Mouse (Mus musculus) thymus, adult 18-20 months (tissue): ENCODE measurements around the gene Esrrg.

Source experiments
- DNase-seq, 2 experiments: peaks; one replicate each; pipeline ENCODE4 v3.0.0; 2022; ENCODE audit warnings: mixed read lengths in 2 of 2

The Esrrg gene

DNA sequence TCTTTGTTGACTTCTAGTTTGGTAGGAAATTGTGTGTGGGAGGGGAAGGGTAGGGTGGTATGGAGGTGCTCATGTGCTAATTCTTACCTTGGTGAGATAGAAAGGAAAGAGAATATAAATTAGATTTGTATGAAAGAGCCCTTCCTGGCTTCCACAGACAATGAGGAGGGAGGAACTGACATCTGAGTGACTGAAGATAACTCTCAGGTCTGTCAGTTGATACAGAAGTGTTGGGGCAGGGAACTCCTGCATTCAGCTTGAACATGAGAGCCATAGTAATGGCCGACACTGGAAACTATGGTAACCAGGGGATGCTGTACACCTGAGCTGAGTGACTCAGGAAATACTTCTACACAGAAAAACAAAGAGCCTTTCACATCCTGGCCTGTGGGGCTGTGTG is 550.1 kb downstream of the Esrrg start:
- no peak for DNase-seq

DNA sequence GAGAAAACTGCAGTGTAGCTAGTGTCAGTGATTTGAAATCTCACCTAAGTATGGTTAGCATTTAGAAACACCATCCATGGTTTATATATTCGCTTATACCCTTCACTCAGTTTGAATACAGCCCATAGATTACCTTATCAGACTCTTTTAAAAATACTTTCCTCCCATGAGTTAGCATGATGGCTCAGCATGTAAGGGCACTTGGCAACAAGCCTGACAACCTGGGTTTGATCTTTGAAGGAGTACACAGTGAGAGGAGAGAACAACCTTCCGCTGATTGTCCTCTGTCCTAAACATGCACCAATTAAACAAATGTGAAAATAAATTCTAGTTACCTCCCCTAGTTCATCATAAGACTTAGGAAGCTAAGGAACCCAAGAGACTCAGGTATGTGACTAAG is 550.5 kb downstream of the Esrrg start:
- no peak for DNase-seq

DNA sequence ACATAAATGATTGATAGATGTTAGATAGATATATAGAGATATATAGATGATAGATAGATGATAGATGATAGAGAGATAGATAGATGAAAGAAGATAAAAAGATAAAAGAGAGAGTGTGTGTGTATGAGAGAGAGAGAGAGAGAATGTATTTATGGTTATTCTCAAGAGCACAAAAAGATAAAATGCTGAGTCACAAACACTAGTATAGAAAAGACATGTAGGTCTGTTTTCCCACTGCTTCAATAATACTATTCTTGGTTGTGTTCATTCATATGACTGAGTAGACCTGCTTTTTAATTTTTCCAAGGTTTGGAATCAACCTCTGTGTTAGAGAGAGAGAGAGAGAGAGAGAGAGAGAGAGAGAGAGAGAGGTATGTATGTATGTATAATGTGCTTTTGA is 554.5 kb downstream of the Esrrg start:
- DNase-seq: no peak

DNA sequence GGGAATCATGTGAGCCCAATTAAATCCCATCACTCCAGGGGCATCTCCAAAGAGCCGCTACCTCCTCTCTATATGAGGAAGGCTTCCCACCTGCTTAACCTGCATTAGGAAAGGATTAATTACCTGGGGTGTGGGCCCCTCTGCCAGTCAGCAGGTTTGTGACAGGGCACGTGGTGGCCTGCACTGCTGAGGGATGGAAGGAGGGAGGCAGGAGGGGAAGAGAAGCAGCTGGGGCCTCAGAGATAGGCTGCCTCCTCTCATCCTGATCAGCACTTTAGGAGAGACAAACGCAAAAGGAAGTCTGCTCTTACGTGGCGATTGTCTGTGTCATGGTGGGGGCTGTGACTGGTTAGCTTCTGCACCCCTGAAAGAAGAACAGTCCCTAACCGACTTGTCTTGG is 555.7 kb downstream of the Esrrg start:
- DNase-seq: no peak

DNA sequence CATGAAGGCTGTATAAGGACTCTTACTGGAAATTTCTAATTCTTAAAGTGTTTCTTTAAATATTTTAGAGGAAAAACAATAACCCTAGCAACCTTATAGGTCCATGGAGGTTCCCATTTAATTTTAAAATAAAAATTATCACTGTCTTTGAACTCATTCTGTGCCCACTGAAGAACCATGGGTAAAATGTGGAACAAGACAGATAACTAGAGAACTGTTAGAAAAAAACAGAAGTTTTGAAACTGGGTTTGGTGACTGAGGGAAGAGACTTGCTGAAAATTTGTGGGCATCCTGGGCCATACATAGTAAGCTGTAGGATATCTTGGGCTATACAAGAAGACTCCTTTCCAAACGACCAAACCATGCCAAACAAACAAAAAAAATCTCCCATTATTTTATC is 565.3 kb downstream of the Esrrg start:
- no peak for DNase-seq

DNA sequence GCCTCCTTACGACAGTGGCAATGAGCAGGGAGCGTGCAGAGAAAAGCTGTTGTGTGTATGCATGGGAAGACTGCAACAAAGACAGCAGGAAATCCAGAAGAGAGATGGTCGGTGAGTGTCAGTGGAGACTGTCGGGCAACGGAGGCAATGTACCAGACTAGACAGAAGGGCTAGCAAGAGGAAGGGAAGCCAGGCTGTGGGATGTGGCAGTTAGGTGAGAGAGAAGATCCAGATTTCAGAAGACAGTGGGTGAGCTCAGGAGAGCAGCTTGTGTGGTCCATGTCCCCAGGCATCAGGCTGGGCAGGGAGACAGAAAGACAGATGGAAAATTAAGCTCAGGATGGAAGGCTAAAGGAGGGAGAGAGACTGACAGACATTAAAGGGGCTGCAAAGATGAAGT is 574.4 kb downstream of the Esrrg start:
- no peak for DNase-seq

DNA sequence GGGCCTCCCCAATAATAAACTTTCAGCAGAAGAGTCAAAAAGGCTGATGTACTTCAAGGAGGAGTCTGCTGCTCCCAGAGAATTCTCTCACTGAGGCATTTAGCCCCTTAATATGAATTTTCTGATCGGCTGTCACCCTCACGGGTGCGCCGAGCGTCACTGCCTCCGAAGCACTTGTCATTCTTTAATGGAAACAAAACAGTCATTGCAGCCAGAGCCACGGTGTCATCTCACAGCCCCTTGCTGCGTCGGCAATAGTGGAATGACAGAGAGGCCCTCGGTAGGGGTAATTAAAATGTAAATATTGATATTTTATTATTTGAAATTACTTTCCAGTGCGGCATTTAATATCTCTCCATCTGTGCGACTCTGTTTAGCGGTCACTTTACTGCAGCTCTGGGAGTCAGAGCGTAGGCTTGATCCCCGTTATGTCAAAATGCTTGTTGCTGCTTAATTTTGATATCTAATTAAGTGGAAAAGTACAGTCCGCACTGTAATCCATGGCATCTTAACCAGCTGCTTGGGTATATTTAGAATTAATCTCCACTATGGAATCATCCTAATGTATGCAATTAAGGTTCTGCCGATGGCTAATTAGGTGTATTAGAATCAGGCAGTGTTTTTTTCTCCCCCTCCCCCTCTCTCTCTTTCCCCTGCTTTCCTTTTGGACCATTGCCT is 578.0 kb downstream of the Esrrg start:
- no peak for DNase-seq

DNA sequence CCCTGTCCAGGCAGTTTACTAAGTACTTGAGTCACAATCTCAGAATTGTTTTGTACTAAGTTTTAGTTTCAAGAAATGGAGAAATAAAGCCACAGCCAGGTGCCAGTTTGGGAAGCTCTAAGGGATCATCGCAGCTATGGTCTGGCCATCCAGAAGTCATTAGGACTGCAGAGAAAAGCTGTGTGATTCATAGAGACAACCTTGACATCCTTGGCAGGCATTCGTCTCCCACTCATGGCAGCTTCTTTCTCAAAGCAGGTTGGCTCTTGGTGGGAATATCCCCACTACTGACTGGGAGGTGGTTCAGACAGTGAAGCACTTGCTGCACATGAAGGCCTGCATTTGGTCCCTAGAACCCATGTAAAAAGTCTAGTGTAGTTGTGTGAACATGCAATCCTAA is 584.4 kb downstream of the Esrrg start:
- DNase-seq: no peak

DNA sequence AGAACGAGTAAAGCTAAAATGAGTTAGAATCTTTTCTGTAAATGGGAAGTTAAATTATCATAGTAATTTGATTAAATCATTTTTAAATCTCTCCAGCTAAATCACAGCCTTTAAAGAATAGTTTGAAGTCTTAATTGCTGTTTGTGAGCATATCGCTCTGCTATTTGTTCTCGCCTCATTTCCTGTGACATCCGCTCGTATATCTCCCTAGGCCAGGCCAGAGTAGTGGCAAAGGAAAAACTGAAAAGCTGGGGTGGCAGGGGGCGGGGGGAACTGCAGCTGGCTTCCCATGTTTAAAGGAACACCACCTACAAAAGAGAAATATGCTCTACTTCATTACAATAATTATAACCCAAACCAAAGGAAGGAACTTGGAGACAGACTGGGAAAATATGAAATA is 598.8 kb downstream of the Esrrg start:
- DNase-seq: no peak

DNA sequence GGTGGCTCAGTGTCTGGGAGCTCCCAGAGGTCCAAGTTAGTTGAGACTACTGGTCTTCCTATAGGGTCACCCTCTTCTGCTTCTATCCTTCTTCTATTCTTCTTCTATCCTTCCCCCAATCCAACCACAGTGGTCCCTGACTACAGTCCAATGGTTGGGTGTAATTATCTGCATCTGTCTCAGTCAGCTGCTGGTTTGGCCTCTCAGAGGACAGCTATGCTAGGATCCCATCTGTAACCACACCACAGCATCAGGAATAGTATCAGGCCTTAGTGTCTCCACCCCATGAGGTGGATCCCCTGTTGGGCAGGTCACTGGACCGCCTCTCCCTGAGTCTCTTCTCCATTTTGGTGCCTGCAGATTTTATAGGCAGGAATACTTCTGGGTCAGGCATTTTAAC is 600.4 kb downstream of the Esrrg start:
- no peak for DNase-seq

DNA sequence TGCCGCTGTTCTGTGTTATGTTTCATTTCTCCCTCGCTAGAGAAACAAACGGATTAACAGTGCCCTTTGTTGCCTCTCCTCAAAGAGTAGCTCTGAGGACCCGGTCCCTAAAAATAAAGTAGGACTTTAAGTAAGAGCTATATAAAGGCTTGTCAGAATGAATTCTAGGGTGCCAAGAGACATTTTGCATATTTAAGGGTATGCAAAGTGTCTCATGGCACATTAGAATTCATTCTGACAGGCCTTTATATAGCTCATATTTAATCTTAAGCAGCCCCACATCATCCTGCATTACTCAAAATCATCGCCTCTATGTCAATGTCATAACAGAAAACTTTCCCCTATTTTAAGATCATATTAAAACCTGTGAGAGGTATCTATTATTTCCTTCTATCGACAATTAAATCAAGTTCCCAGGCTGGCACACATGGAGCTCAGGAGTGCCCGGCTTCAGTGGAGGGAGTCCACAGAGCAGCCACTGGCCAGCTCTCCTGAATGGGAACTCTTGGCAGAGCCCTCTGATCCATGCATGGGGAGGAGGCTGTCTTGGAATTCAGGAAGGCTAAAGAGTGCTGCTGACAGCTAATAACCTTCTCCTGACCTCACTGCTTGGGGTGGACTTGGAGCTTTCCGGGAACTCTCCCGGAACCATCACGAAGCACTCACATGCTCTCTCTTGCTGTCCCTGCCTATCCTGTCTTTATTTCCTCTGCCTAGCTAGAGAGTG is 606.5 kb downstream of the Esrrg start:
- DNase-seq: no peak

DNA sequence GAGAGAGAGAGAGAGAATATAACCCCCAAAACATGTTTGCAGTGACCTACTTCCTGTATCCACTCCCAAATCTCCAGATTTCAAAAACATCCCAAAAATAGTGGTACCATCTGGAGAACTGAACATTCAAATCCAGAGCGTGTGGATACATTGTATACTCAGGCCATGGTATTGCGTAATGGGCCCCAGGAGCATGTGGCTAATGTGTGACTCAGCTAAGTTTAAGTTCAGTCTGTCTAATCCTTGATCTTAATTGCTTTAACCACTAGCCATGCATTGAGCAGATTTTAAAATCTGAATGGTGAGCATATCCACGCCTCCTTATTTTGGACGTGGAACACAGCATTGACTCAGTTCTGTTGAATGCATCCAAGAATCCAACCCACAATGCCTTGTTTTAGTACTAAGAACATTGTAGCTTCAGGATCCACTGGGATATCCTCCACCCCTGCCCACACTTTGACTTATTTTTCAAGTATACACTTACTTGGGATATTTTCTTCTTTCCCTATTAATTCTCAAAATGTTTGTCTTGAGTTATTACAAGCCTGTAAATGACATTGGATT is 612.7 kb downstream of the Esrrg start:
- DNase-seq: no peak

DNA sequence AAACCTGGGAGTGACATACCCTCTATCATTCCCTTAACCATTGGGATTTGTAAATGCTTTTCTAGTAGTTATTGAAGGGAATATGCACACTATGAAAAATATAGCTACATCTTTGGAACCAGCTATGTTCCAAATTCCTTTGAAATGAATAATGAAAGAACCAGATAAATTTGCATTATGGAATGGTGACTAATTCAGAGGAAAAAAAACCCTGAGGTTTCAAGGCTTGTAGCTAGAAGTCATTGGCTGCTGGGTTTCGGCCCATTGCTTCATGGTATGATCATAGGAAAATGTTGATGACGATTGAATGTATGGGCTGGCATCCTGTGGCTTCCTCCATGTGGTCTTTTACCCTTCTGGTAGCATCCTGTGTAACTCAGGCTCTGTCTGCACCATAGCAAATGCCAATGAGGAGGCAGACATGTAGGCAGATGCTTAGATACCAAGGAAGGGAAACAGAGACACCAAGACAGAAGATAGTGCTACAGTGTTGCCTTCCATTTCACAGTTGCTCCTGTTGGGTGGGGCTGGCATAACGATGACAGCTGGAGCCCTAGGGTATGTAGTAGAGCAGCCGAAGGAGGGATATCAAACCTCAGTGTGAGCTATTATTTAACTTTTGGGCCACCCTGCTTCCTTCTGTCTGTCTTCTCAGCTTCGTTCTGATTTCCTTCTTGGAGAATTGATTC is 624.6 kb downstream of the Esrrg start:
- no peak for DNase-seq

DNA sequence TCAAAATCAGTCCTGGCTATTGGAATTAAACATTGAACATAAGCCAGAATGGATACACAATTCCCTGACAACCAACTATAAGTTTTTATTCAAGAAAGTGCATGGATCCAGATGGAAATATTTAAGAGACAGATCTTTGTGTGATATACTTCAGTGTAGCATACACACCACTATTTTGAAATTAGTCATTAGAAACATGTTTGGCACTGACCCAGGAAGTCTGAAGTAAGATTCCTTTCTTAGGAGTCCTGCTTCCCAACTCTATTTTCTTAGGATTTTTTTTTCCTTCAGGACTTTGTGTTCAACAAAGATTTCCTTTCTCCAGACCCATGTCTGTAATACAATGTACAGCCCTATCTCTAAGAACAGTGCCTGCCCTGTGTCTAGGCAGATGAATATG is 630.0 kb downstream of the Esrrg start:
- DNase-seq: no peak

DNA sequence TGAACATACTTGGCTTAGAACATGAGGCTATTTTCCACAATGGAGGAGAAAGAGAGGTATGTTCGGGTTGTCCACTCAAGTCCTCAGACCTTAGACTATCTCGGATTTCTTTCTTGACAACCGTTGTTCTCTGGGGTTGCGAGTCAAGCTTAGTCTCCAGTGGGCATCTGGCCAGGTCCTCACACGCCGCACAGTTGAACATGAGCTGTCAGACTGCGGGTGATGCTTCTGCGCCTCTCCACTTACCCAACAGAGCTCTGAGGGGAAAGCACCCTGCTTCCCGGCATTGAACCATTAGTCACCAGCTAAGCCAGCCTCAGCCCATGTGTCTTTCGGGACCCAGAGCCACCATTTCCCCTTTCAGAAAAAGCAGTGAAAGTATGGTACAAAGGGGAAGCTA is 633.2 kb downstream of the Esrrg start:
- no peak for DNase-seq

DNA sequence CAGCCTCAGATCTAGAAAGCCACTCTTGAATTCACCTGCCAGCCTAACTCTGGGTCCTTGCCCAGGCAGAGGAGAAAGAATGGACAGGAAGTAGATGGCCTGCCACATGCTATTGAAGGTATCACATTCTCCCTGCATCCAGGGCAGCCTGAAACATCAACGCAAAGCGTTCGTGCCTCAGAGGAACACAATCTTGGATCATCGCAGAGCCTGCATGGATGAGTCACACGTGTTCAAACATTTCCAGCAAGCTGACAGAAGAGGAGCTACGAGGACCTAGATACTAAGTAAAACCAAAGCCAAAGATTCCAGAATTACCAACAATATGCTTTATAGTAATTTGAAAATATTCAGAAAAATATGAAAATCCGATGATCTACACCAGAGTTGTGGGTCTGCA is 648.9 kb downstream of the Esrrg start:
- no peak for DNase-seq

DNA sequence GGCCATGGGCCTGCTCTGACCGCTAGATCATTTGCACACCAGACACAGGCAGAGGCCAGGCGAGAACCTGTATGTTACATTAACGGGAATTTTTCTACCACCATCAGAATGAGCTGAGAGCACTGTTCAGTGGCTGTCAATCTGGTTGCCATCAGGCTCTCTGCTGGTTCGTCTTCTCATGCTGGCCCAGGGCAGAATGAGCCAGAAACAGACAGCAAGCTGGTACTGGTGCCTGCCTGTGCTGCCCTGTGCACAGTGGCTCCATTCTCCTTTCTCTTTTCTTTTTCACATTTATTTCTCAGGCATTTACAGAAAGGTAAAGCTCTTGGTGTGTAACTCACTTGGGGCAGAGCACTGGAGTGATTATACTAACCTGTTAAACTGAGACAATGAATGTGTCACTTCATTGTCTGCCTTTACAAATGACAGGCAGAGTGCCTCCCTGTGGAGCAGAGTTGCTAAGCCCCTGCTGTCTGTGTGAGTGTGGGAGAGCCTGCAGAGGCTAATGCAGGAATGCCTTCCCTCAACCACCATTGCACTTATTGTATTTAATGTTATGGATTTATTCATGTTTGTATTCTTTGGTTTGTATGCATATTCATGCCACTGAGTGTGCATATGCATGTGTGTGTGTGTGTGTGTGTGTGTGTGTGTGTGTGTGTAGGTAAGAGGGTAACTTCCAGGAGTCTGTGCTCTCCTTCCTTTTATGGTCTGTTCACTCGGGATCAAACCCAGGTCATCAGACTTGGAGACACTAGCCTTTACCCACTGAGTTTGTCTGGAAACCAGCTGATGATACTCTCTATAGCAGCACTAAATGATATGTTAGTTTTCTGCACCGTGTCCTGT is 651.9 kb downstream of the Esrrg start:
- DNase-seq: no peak

DNA sequence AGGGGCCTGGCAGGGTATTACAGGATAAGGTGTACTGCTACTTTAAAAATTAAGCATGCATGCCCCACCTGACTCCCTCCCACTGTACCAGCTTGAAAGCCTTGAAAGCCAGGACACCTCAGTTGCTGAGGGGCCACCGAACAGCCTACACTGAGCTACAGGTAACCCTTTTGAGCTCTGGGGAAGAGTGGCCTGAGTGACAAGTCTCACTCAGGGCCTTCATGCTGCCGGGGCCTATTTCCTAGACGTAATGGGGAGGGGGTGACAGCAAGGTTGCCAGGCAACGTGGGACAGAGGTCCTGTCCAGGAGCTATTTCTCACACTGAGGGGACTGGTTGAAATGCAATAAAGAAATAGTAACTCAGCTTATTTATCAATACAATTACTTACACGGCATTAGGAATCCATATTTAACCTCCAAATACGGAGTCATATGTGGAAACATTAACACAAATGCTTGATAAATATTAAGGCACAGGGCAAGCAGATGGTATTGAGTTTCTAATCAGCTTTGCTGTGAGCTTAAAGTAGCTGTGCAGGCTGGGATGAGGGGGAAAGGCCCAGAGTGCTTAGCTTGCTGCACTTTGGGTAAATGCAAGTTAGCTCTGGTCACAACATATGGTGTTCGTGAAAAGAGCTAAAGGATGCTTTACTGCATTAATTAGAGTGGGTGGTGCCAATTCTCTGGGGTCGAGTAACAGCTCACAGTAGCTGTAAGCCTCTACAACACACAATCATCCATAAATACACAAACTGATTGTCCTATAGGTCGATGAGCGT is 653.5 kb downstream of the Esrrg start, which contains the start of gene Ush2a:
Gene Ush2a, plus strand, starts transcription at position 121 of the 780 bp plus-strand sequence.
- DNase-seq: no peak
